Mouse (Mus musculus) lung, postnatal 0 days (tissue): ENCODE measurements at regions not wholly inside any gene's neighbourhood (a gene's known extent, or its start where the extent isn't known, plus 50 kb on each side); places are given as distances from the start of the nearest gene placed in this dataset.

Source experiments
- ATAC-seq: fragments of 200-750 bp; cut with Nextera tagmentation; 2 replicates; pipeline ENCODE4 v1.8.0; 2017; ENCODE audit warnings: moderate library complexity
- DNase-seq: peaks from one replicate; pipeline ENCODE4 v3.0.0-alpha.2; 2016; ENCODE audit warnings: low spot score
- H3K27ac ChIP-seq: fragments of 300-500 bp; sonication (generic); 2 replicates; pipeline ENCODE4 v1.5.1; 2014; ENCODE audit warnings: antibody characterized with exemption, mild to moderate bottlenecking, low read length, mixed read lengths
- H3K27me3 ChIP-seq: fragments of 300-500 bp; sonication (generic); replicated peaks from 2 replicates; pipeline ENCODE4 v1.6.1; 2014; ENCODE audit warnings: low read length, mixed read lengths; ENCODE audit not compliant: insufficient read depth
- H3K36me3 ChIP-seq: fragments of 300-500 bp; sonication (generic); 2 replicates; pipeline ENCODE4 v1.6.1; 2014; ENCODE audit warnings: low read length, mixed read lengths; ENCODE audit not compliant: insufficient read depth
- H3K4me1 ChIP-seq: fragments of 300-500 bp; sonication (generic); 2 replicates; pipeline ENCODE4 v1.6.1; 2014; ENCODE audit warnings: antibody characterized with exemption, low read depth, low read length, mixed read lengths; ENCODE audit not compliant: insufficient read depth
- H3K4me2 ChIP-seq: fragments of 300-500 bp; sonication (generic); replicated peaks from 2 replicates; pipeline ENCODE4 v1.6.1; 2014; ENCODE audit warnings: low read depth, mild to moderate bottlenecking, low read length, moderate library complexity, mixed read lengths
- H3K4me3 ChIP-seq: fragments of 300-500 bp; sonication (generic); 2 replicates; pipeline ENCODE4 v1.5.1; 2014; ENCODE audit warnings: low read depth, low read length
- H3K9ac ChIP-seq: fragments of 300-500 bp; sonication (generic); replicated peaks from 2 replicates; pipeline ENCODE4 v1.6.1; 2014; ENCODE audit warnings: low read depth, mild to moderate bottlenecking
- H3K9me3 ChIP-seq: fragments of 300-500 bp; sonication (generic); 2 replicates; pipeline ENCODE4 v1.6.1; 2016; ENCODE audit warnings: low read length, mixed read lengths
- CTCF ChIP-seq: IDR thresholded peaks from 2 replicates; pipeline ENCODE4 v1.5.1; 2016; ENCODE audit warnings: antibody characterized with exemption, mild to moderate bottlenecking
- EP300 ChIP-seq: IDR thresholded peaks from 2 replicates; pipeline ENCODE4 v1.6.1; 2016; ENCODE audit warnings: antibody characterized with exemption, mild to moderate bottlenecking, control low read depth
- WGBS: fragments of 180-500 bp; shearing (Covaris S2); extraction: QIAGEN DNeasy Blood & Tissue Kit; methylation state at CpG from one replicate; pipeline ENCODE4 v1.1.7; 2014; 5-methylcytosine and 5-hydroxymethylcytosine counted together

- no peak for TF ChIP-seq CTCF
- TF ChIP-seq EP300, result no peak
- no peak overlapping the region for H3K9ac ChIP-seq
- no peak overlapping the region for H3K27ac ChIP-seq
- H3K9me3 ChIP-seq, result no peaks in the 10 kb centered on the region
- no peak overlapping the region for H3K4me3 ChIP-seq
- no peaks in the 10 kb centered on the region for H3K27me3 ChIP-seq
- H3K4me1 ChIP-seq, result no peaks in the 10 kb centered on the region
- H3K4me2 ChIP-seq, result no peak overlapping the region
- DNase-seq, result no peak
- WGBS, result 43% methylated on average over 3 of the region's 3 CpGs
- no peak for ATAC-seq
- no peaks in the 10 kb centered on the region for H3K36me3 ChIP-seq
Measured at GRCm38 (mm10) chr6:126303086-126303485, 136.4 kb upstream of the Ntf3 start.

GRCm38 (mm10) chr6:126291581-126291980, 124.9 kb upstream of the Ntf3 start:
- Histone ChIP-seq H3K9ac (no peak overlapping the region), H3K27me3 (no peaks in the 10 kb centered on the region), H3K9me3 (no peaks in the 10 kb centered on the region), H3K4me1 (no peaks in the 10 kb centered on the region), H3K4me3 (no peak overlapping the region), H3K36me3 (no peaks in the 10 kb centered on the region), H3K27ac (no peak overlapping the region), H3K4me2 (no peak overlapping the region)
- 63% methylated on average over 2 of the region's 2 CpGs for WGBS
- DNase-seq (no peak), ATAC-seq (no peak)
- TF ChIP-seq EP300 (no peak), CTCF (no peak)

- Histone ChIP-seq H3K27me3 (no peaks in the 10 kb centered on the region), H3K27ac (no peak overlapping the region), H3K9me3 (no peaks in the 10 kb centered on the region), H3K4me2 (no peak overlapping the region), H3K4me1 (no peaks in the 10 kb centered on the region), H3K4me3 (no peak overlapping the region), H3K9ac (no peak overlapping the region), H3K36me3 (no peaks in the 10 kb centered on the region)
- 73% methylated on average over 4 of the region's 4 CpGs for WGBS
- TF ChIP-seq CTCF (no peak), EP300 (no peak)
- ATAC-seq, result no peak
- no peak for DNase-seq
Measured at GRCm38 (mm10) chr6:126287166-126287565, 120.5 kb upstream of the Ntf3 start.

- H3K27ac ChIP-seq, result no peak overlapping the region
- no peak overlapping the region for H3K4me2 ChIP-seq
- TF ChIP-seq EP300 (no peak), CTCF (no peak)
- H3K4me1 ChIP-seq, result no peaks in the 10 kb centered on the region
- H3K9ac ChIP-seq, result no peak overlapping the region
- 69% methylated on average over 2 of the region's 2 CpGs for WGBS
- DNase-seq (no peak), ATAC-seq (no peak)
- no peak overlapping the region for H3K4me3 ChIP-seq
- no peaks in the 10 kb centered on the region for H3K27me3 ChIP-seq
- no peaks in the 10 kb centered on the region for H3K9me3 ChIP-seq
- H3K36me3 ChIP-seq, result no peaks in the 10 kb centered on the region
Measured at GRCm38 (mm10) chr6:126286201-126286600, 119.5 kb upstream of the Ntf3 start.

- no peak overlapping the region for H3K4me2 ChIP-seq
- DNase-seq (no peak), ATAC-seq (no peak)
- TF ChIP-seq CTCF (no peak), EP300 (no peak)
- WGBS, result 76% methylated on average over 7 of the region's 7 CpGs
- no peaks in the 10 kb centered on the region for H3K9me3 ChIP-seq
- no peaks in the 10 kb centered on the region for H3K36me3 ChIP-seq
- no peak overlapping the region for H3K9ac ChIP-seq
- no peak overlapping the region for H3K4me3 ChIP-seq
- no peaks in the 10 kb centered on the region for H3K27me3 ChIP-seq
- no peaks in the 10 kb centered on the region for H3K4me1 ChIP-seq
- H3K27ac ChIP-seq, result no peak overlapping the region
Measured at GRCm38 (mm10) chr6:126284409-126284808, 117.7 kb upstream of the Ntf3 start.

GRCm38 (mm10) chr6:126280352-126280751, 113.6 kb upstream of the Ntf3 start:
- Histone ChIP-seq H3K4me2 (no peak overlapping the region), H3K4me1 (no peaks in the 10 kb centered on the region), H3K36me3 (no peaks in the 10 kb centered on the region), H3K4me3 (no peak overlapping the region), H3K9me3 (no peaks in the 10 kb centered on the region), H3K9ac (no peak overlapping the region), H3K27ac (no peak overlapping the region), H3K27me3 (no peaks in the 10 kb centered on the region)
- no peak for TF ChIP-seq EP300
- TF ChIP-seq CTCF, result no peak
- ATAC-seq (no peak), DNase-seq (no peak)
- 6% methylated on average over 3 of the region's 3 CpGs for WGBS

- DNase-seq (no peak), ATAC-seq (no peak)
- H3K4me3 ChIP-seq, result no peak overlapping the region
- H3K27ac ChIP-seq, result no peak overlapping the region
- WGBS, result 78% methylated on average over 5 of the region's 5 CpGs
- TF ChIP-seq CTCF, result no peak
- TF ChIP-seq EP300, result no peak
- no peak overlapping the region for H3K9ac ChIP-seq
- H3K4me2 ChIP-seq, result no peak overlapping the region
- H3K36me3 ChIP-seq, result no peaks in the 10 kb centered on the region
- no peaks in the 10 kb centered on the region for H3K9me3 ChIP-seq
- H3K27me3 ChIP-seq, result no peaks in the 10 kb centered on the region
- no peaks in the 10 kb centered on the region for H3K4me1 ChIP-seq
Measured at GRCm38 (mm10) chr6:126245986-126246385, 79.3 kb upstream of the Ntf3 start.
